Mouse (Mus musculus) hindbrain, embryonic 10.5 days (tissue): ENCODE results near the gene 1700028K03Rik. TPM values are rescaled to one million over a fixed set of nuclear protein-coding genes. Genes with fewer than 3 reads are reported as not detected.

Experiments used
- DNase-seq: peaks from one replicate; pipeline ENCODE4 v3.0.0-alpha.2; 2017; ENCODE audit warnings: low spot score
- H3K27ac ChIP-seq: fragments of 300-500 bp; sonication (generic); 2 replicates; pipeline ENCODE4 v1.5.1; 2016; ENCODE audit warnings: mild to moderate bottlenecking, moderate library complexity
- H3K27me3 ChIP-seq: fragments of 300-500 bp; sonication (generic); 2 replicates; pipeline ENCODE4 v1.6.1; 2016; ENCODE audit warnings: mild to moderate bottlenecking; ENCODE audit not compliant: poor library complexity, insufficient read depth, severe bottlenecking
- H3K36me3 ChIP-seq: fragments of 300-500 bp; sonication (generic); 2 replicates; pipeline ENCODE4 v1.6.1; 2016; ENCODE audit warnings: mild to moderate bottlenecking, moderate library complexity
- H3K4me1 ChIP-seq: fragments of 300-500 bp; sonication (generic); replicated peaks from 2 replicates; pipeline ENCODE4 v1.6.1; 2016; ENCODE audit warnings: mild to moderate bottlenecking
- H3K4me3 ChIP-seq: fragments of 300-500 bp; sonication (generic); 2 replicates; pipeline ENCODE4 v1.5.1; 2016; ENCODE audit warnings: mild to moderate bottlenecking, moderate library complexity
- H3K9me3 ChIP-seq: fragments of 300-500 bp; sonication (generic); 2 replicates; pipeline ENCODE4 v1.6.1; 2016; ENCODE audit warnings: mild to moderate bottlenecking, moderate library complexity
- WGBS: fragments of 180-500 bp; shearing (Covaris S2); methylation state at CpG from one replicate; pipeline ENCODE4 v1.1.7; 2016; 5-methylcytosine and 5-hydroxymethylcytosine counted together
- polyA plus RNA-seq: library from polyadenylated mRNA; unstranded; fragments of >200 nt; fragmentation: Nextera tagmentation; extraction: Ambion mirVana; gene quantifications from 2 replicates; pipeline ENCODE4 v1.2.1, GENCODE M21; 2016

The 1700028K03Rik gene
- polyA plus RNA-seq, 1 experiment from 2014 or later: 0.07 TPM

GRCm38 (mm10) chr5:107511326-107511725 lies 23.2 kb upstream of the 1700028K03Rik start:
- no peak overlapping the region for H3K27ac ChIP-seq
- no peak overlapping the region for H3K4me3 ChIP-seq
- 62% methylated on average over 2 of the region's 2 CpGs for WGBS
- no peaks in the 10 kb centered on the region for H3K4me1 ChIP-seq
- H3K9me3 ChIP-seq: no peaks in the 10 kb centered on the region
- peaks cover 14% of the 10 kb centered on the region; the same call in 1 of the 2 replicates for H3K36me3 ChIP-seq
- DNase-seq: no peak
- no peaks in the 10 kb centered on the region for H3K27me3 ChIP-seq

DNA sequence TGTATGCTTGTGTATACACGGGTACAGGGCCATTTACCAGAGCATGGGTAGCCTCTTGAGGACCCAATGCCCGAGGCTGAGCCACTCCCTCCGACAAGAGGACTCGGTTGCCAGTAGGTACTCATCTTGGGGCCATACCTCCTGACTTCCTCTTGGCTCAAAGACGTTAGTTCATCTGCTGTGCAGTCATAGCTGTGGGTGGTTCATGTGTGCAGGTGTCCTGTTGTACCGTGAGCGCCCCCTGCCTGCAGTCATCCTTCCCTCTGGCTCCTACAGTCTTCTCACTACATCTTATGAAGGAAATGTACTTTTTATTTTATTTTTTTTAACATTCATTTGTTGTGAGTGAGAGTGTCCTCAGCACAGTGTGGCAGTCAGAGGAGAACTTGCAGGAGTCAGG lies 20.9 kb upstream of the 1700028K03Rik start:
- Histone ChIP-seq H3K27ac (no peak overlapping the region), H3K9me3 (no peaks in the 10 kb centered on the region), H3K4me3 (no peak overlapping the region), H3K27me3 (no peaks in the 10 kb centered on the region), H3K36me3 (no peaks in the 10 kb centered on the region), H3K4me1 (no peaks in the 10 kb centered on the region)
- WGBS: 52% methylated on average over 7 of the region's 7 CpGs
- peak; percentile 38 for DNase-seq

DNA sequence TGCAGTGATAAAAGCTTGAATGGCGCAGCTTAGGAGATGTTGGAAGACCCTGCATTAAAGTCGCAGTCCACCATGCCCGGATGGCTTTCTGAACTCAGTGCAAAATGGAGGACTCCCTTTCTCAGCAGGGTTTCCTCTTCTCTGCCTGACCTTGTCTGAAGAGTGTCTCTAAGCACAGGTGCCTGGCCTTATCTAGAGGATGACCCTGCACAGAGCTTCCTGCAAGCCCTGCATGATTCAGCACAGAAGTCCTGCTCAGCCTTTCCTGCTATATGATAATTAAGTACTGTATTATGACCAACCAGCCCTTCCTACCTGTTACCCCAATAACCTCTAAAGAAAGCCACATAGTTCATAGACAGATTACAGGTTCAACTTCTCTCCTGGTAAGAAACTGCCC lies 19.1 kb upstream of the 1700028K03Rik start:
- Histone ChIP-seq H3K36me3 (no peaks in the 10 kb centered on the region), H3K4me3 (no peak overlapping the region), H3K4me1 (no peaks in the 10 kb centered on the region), H3K9me3 (no peaks in the 10 kb centered on the region), H3K27ac (no peak overlapping the region), H3K27me3 (no peaks in the 10 kb centered on the region)
- no peak for DNase-seq
- 89% methylated on average over 3 of the region's 3 CpGs for WGBS

DNA sequence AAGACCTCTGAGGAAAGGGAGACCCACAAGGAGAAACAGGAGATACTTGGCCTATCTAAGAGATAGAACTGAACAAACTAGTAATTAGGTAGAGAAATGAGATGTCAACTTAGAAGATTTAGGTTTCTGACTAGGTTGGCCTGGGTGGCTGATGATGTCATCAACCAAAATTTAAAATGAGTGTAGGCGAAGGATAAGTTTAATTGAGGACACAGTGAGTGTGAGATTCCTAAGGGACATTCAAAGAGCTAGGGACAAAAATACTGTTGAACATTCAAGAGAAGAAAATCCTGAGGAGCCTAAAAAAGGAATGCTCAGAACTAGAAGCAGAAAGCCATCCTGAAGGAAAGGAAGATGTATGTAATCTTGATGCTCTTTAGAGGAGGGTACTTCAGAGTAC lies 18.4 kb upstream of the 1700028K03Rik start:
- H3K4me3 ChIP-seq: no peak overlapping the region
- no peaks in the 10 kb centered on the region for H3K4me1 ChIP-seq
- no peaks in the 10 kb centered on the region for H3K27me3 ChIP-seq
- H3K9me3 ChIP-seq: no peaks in the 10 kb centered on the region
- no peak overlapping the region for H3K27ac ChIP-seq
- H3K36me3 ChIP-seq: no peaks in the 10 kb centered on the region
- no peak for DNase-seq
- WGBS: 89% methylated on average over 1 of the region's 1 CpGs

DNA sequence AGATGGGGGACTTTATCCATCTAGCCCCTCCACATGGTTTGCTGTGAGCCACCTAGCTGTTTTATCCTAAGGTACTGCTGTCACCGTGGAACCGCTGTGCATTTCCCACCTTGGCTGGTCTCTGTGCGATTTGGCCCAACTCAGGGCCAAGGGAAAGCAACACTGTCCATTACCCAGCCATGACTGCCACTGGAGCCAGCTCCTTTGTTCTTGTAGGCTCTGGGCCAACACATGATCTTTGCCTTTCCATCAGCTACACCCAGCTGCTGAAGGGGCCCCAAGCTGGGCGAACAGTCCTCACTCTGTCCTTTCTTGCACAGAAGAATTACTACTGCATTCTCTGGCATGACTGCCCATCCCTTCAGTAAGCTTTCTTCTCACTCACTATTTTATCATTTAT lies 15.9 kb upstream of the 1700028K03Rik start:
- Histone ChIP-seq H3K36me3 (no peaks in the 10 kb centered on the region), H3K27ac (no peak overlapping the region), H3K27me3 (no peaks in the 10 kb centered on the region), H3K4me1 (no peaks in the 10 kb centered on the region), H3K4me3 (no peak overlapping the region), H3K9me3 (no peaks in the 10 kb centered on the region)
- DNase-seq: no peak
- 93% methylated on average over 4 of the region's 4 CpGs for WGBS

- Histone ChIP-seq H3K27me3 (no peaks in the 10 kb centered on the region), H3K9me3 (no peaks in the 10 kb centered on the region), H3K4me3 (no peak overlapping the region), H3K27ac (no peak overlapping the region), H3K36me3 (no peaks in the 10 kb centered on the region), H3K4me1 (no peaks in the 10 kb centered on the region)
- no peak for DNase-seq
- WGBS: 94% methylated on average over 6 of the region's 6 CpGs
Measured at GRCm38 (mm10) chr5:107521386-107521785, 13.1 kb upstream of the 1700028K03Rik start.

GRCm38 (mm10) chr5:107521897-107522296 lies 12.6 kb upstream of the 1700028K03Rik start:
- 87% methylated on average over 7 of the region's 7 CpGs for WGBS
- DNase-seq: no peak
- H3K4me1 ChIP-seq: no peaks in the 10 kb centered on the region
- no peaks in the 10 kb centered on the region for H3K27me3 ChIP-seq
- H3K9me3 ChIP-seq: no peaks in the 10 kb centered on the region
- H3K27ac ChIP-seq: no peak overlapping the region
- H3K36me3 ChIP-seq: no peaks in the 10 kb centered on the region
- H3K4me3 ChIP-seq: no peak overlapping the region

- Histone ChIP-seq H3K27me3 (no peaks in the 10 kb centered on the region), H3K36me3 (no peaks in the 10 kb centered on the region), H3K27ac (no peak overlapping the region), H3K4me1 (no peaks in the 10 kb centered on the region), H3K9me3 (no peaks in the 10 kb centered on the region), H3K4me3 (no peak overlapping the region)
- WGBS: 89% methylated on average over 10 of the region's 10 CpGs
- no peak for DNase-seq
Measured at GRCm38 (mm10) chr5:107524281-107524680, 10.2 kb upstream of the 1700028K03Rik start.

- WGBS: 93% methylated on average over 3 of the region's 3 CpGs
- Histone ChIP-seq H3K4me3 (no peak overlapping the region), H3K27me3 (no peaks in the 10 kb centered on the region), H3K9me3 (no peaks in the 10 kb centered on the region), H3K4me1 (no peaks in the 10 kb centered on the region), H3K36me3 (no peaks in the 10 kb centered on the region), H3K27ac (no peak overlapping the region)
- DNase-seq: no peak
Measured at GRCm38 (mm10) chr5:107528856-107529255, 5.7 kb upstream of the 1700028K03Rik start.

- H3K4me1 ChIP-seq: no peaks in the 10 kb centered on the region
- H3K36me3 ChIP-seq: no peaks in the 10 kb centered on the region
- H3K9me3 ChIP-seq: no peaks in the 10 kb centered on the region
- no peak overlapping the region for H3K4me3 ChIP-seq
- H3K27ac ChIP-seq: no peak overlapping the region
- WGBS: 67% methylated on average over 2 of the region's 2 CpGs
- H3K27me3 ChIP-seq: no peaks in the 10 kb centered on the region
- no peak for DNase-seq
Measured at GRCm38 (mm10) chr5:107533590-107533989, 919 bp upstream of the 1700028K03Rik start.

DNA sequence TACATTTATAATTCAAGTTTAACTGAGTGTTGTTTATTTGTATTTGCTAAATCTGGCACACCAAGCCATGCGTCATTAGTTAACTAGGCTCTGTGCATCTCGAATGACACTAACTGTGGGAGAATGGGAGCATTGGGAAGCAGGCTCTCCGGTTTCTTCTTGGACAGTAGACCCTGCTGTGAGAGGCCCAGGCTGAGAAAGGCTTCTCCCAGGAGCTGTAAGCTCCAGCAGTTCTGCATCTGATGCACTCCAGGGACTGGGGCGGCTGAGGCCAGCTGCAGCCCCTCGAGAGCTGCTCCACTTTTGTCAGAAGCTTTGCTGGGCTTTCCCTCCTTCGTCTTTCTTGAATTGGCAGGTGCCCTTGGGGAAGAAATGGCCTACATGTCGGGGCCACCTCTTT lies 7.2 kb downstream of the 1700028K03Rik start:
- Histone ChIP-seq H3K9me3 (no peaks in the 10 kb centered on the region), H3K27me3 (no peaks in the 10 kb centered on the region), H3K36me3 (no peaks in the 10 kb centered on the region), H3K4me1 (0 out of 2 replicates have a peak, but pooled peaks cover 4% of the 10 kb centered on the region), H3K4me3 (no peak overlapping the region), H3K27ac (no peak overlapping the region)
- DNase-seq: no peak
- 28% methylated on average over 7 of the region's 7 CpGs for WGBS

DNA sequence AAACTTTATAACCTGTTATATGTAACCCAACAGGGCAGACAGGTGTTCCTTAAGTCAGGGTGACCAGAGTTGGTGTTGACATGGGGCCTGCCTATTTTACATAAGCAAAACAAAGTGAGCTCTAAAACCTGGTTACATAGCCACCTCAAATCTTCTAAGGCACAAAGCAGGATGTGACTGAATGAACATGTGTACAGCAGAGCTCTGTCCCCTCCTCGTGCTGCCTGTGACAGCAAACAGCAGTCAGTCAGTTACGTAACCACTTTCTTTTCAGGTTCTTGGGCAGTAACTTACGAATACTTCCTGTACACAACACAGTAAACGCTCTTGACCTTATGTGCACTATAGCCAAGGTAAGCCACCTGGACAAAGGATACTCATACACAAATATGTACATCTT lies 11.4 kb downstream of the 1700028K03Rik start:
- Histone ChIP-seq H3K9me3 (no peaks in the 10 kb centered on the region), H3K4me3 (no peak overlapping the region), H3K4me1 (0 out of 2 replicates have a peak, but pooled peaks cover 4% of the 10 kb centered on the region), H3K36me3 (peaks cover 10% of the 10 kb centered on the region), H3K27me3 (no peaks in the 10 kb centered on the region), H3K27ac (no peak overlapping the region)
- WGBS: 87% methylated on average over 4 of the region's 4 CpGs
- DNase-seq: no peak

- Histone ChIP-seq H3K36me3 (peaks cover 20% of the 10 kb centered on the region), H3K4me1 (no peaks in the 10 kb centered on the region), H3K4me3 (no peak overlapping the region), H3K27ac (no peak overlapping the region), H3K9me3 (no peaks in the 10 kb centered on the region), H3K27me3 (no peaks in the 10 kb centered on the region)
- DNase-seq: no peak
- WGBS: 90% methylated on average over 3 of the region's 3 CpGs
Measured at GRCm38 (mm10) chr5:107547955-107548354, 13.4 kb downstream of the 1700028K03Rik start.

GRCm38 (mm10) chr5:107548444-107548843 lies 13.9 kb downstream of the 1700028K03Rik start:
- Histone ChIP-seq H3K27ac (no peak overlapping the region), H3K36me3 (peaks cover 20% of the 10 kb centered on the region), H3K9me3 (no peaks in the 10 kb centered on the region), H3K27me3 (no peaks in the 10 kb centered on the region), H3K4me3 (no peak overlapping the region), H3K4me1 (no peaks in the 10 kb centered on the region)
- WGBS: 89% methylated on average over 3 of the region's 3 CpGs
- no peak for DNase-seq
